Mouse (Mus musculus): Measurements from ENCODE around the gene Slc22a12.

GRCm38 (mm10) chr19:6545481-6545880 is 2.6 kb upstream of the Slc22a12 start:
- TF ChIP-seq POLR2A (IDR thresholded peaks at IDR 0.05; ENCODE audit: control insufficient read depth in 1 of 2, insufficient read depth in 1 of 2, low read depth in 1 of 2, low read length in 2 of 2, poor library complexity in 1 of 2) (no peak), CTCF (IDR thresholded peaks at IDR 0.05 in 2 of 3, conservative IDR thresholded peaks at IDR 0.05 in 1 of 3; ENCODE audit: control insufficient read depth in 1 of 3, insufficient read depth in 1 of 3, low read depth in 2 of 3, low read length in 3 of 3, poor library complexity in 1 of 3, severe bottlenecking in 1 of 3) (no peak), USF1 (IDR thresholded peaks at IDR 0.05; ENCODE audit: low read depth, low read length) (no peak), NRF1 (IDR thresholded peaks at IDR 0.05; ENCODE audit: insufficient read depth, low read depth, low read length, poor library complexity, severe bottlenecking) (no peak), CHD2 (IDR thresholded peaks at IDR 0.05; ENCODE audit: low read length) (no peak), TAL1 (IDR thresholded peaks at IDR 0.05; ENCODE audit: low read length) (no peak), BHLHE40 (IDR thresholded peaks at IDR 0.05; ENCODE audit: borderline replicate concordance, low read depth, low read length) (no peak), GABPA (IDR thresholded peaks at IDR 0.05; ENCODE audit: low read depth, low read length) (no peak), EP300 (IDR thresholded peaks at IDR 0.05; ENCODE audit: low read depth in 1 of 2, low read length in 2 of 2) (no peak), GATA1 (IDR thresholded peaks at IDR 0.05; ENCODE audit: low read depth, low read length) (no peak), POLR2AphosphoS2 (IDR thresholded peaks at IDR 0.05; ENCODE audit: low read length) (no peak), KAT2A (conservative IDR thresholded peaks at IDR 0.05; ENCODE audit: low read depth, low read length) (no peak), MAX (IDR thresholded peaks at IDR 0.05; ENCODE audit: low read length) (no peak), MYC (IDR thresholded peaks at IDR 0.05; ENCODE audit: low read depth, low read length) (no peak)
